Mouse (Mus musculus) olfactory bulb, adult 2 months (tissue): Measurements from ENCODE around the gene Esf1. TPM values are rescaled to one million over a fixed set of nuclear protein-coding genes. Genes with fewer than 3 reads are reported as not detected.

Experiments used
- H3K27ac ChIP-seq: fragments of 200-500 bp; 2 replicates; pipeline ENCODE4 v1.5.1; 2012; ENCODE audit warnings: low read depth, low read length; ENCODE audit not compliant: insufficient read depth
- H3K4me1 ChIP-seq: fragments of 200-500 bp; 2 replicates; pipeline ENCODE4 v1.6.1; 2012; ENCODE audit warnings: low read length; ENCODE audit not compliant: control insufficient read depth, insufficient read depth
- H3K4me3 ChIP-seq: fragments of 200-500 bp; 2 replicates; pipeline ENCODE4 v1.5.1; 2012; ENCODE audit warnings: mild to moderate bottlenecking, low read depth, low read length, moderate library complexity; ENCODE audit not compliant: insufficient read depth
- CTCF ChIP-seq: fragments of 200-500 bp; IDR thresholded peaks from 2 replicates; pipeline ENCODE4 v1.5.1; 2012; ENCODE audit warnings: low read depth, mild to moderate bottlenecking, low read length, moderate library complexity; ENCODE audit not compliant: insufficient read depth
- POLR2A ChIP-seq: fragments of 200-500 bp; IDR thresholded peaks from 2 replicates; pipeline ENCODE4 v1.6.1; 2012; ENCODE audit warnings: mild to moderate bottlenecking, low read depth, low read length, moderate library complexity; ENCODE audit not compliant: insufficient read depth
- WGBS: fragments of 180-500 bp; shearing (Covaris S2); methylation state at CpG from one replicate; pipeline ENCODE4 v1.1.7; 2018; 5-methylcytosine and 5-hydroxymethylcytosine counted together
- polyA plus RNA-seq: library from polyadenylated mRNA; stranded (reverse); fragments of >200 nt; gene quantifications from 2 replicates; pipeline ENCODE4 v1.2.4, GENCODE M21; 2012; ENCODE audit warnings: low replicate concordance; ENCODE audit not compliant: missing spikeins, insufficient read depth, insufficient read length

Gene Esf1
- polyA plus RNA-seq, 1 experiment, result not detected

- 55% methylated on average over 6 of the region's 6 CpGs for WGBS
- Histone ChIP-seq H3K4me1 (no peaks in the 10 kb centered on the region), H3K27ac (no peak overlapping the region), H3K4me3 (no peak overlapping the region)
- TF ChIP-seq POLR2A (no peak), CTCF (no peak)
These were observed 91.6 kb downstream of the Esf1 start for GRCm38 (mm10) chr2:140078600-140079280.

- 37% methylated on average over 1 of the region's 1 CpGs for WGBS
- TF ChIP-seq POLR2A (no peak), CTCF (no peak)
These were observed 92.9 kb downstream of the Esf1 start for GRCm38 (mm10) chr2:140077476-140077875.

GRCm38 (mm10) chr2:140075150-140075549 is 95.2 kb downstream of the Esf1 start:
- WGBS, result 83% methylated on average over 3 of the region's 3 CpGs
- TF ChIP-seq CTCF (no peak), POLR2A (no peak)
- Histone ChIP-seq H3K4me1 (no peaks in the 10 kb centered on the region), H3K27ac (no peak overlapping the region), H3K4me3 (no peak overlapping the region)

More at GRCm38 (mm10) chr2:140077476-140077875, 92.9 kb downstream of the Esf1 start:
- no peaks in the 10 kb centered on the region for H3K4me1 ChIP-seq
- no peak overlapping the region for H3K27ac ChIP-seq
- H3K4me3 ChIP-seq, result no peak overlapping the region

Other genes with a start within 250 kb of the Esf1 start
- not detected in 2 replicates for gene Tasp1, start 103.8 kb downstream of the Esf1 start, polyA plus RNA-seq
- not detected in 2 replicates for gene Gm17374, start 18.5 kb downstream of the Esf1 start, polyA plus RNA-seq
- not detected in 2 replicates for gene Ndufaf5, start 85 bp upstream of the Esf1 start, polyA plus RNA-seq
- gene Sel1l2, start 219.1 kb upstream of the Esf1 start, polyA plus RNA-seq, result not detected in 2 replicates
- not detected in 2 replicates for gene Macrod2, start 224.7 kb upstream of the Esf1 start, polyA plus RNA-seq